Mouse (Mus musculus) megakaryocyte-erythroid progenitor cell, adult 5-6 weeks (primary cell): ENCODE measurements around the gene AW209491. TPM values are rescaled to one million over a fixed set of nuclear protein-coding genes. Genes with fewer than 3 reads are reported as not detected.

Experiments
- ATAC-seq: replicated peaks from 2 replicates; pipeline ENCODE4 v1.8.0; 2016; ENCODE audit warnings: mild to moderate bottlenecking, inconsistent platforms; ENCODE audit not compliant: severe bottlenecking, poor library complexity, low FRiP score, low TSS enrichment
- total RNA-seq, 2 experiments: library from RNA; stranded (forward) in 1 of 2; stranded (reverse) in 1 of 2; fragments of 200-1000, 215-1000 nt in 1 of 2; fragments of >200 nt in 1 of 2; fragmentation: Nextera tagmentation in 1 of 2; gene quantifications; 2 replicates each; pipeline ENCODE4 v1.2.3; 2014 to 2017

Gene AW209491
- total RNA-seq (2014; fragmentation: Nextera tagmentation), result 4.9 and 11.4 TPM in 2 replicates
- total RNA-seq (2017), result 13.3 and 33.3 TPM in 2 replicates

- peak; percentile 100 for ATAC-seq
Observed at GRCm38 (mm10) chr13:14629726-14630641, at the start of gene AW209491. TSS of gene AW209491 (plus strand) at chr13:14630154.

DNA sequence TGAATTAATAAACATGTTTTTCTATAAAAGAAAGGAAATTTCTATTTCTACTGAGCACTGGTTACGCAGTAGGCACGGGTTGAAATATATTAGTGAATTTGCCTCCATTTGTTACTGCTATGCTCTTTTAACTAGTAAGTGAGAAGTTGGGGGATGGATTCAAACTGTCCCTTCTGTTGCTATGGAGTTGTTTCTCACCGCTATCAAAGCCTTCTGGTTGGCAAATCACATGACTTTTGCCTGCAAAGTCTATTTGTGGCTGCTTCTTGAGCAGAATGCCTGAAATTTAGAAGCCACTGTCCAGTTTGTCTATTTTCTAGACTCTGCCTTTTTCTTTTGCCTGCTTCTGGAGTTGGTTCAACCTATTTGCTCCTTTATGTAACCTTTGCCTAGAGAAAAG lies 49.6 kb upstream of the AW209491 start:
- no peak for ATAC-seq

DNA sequence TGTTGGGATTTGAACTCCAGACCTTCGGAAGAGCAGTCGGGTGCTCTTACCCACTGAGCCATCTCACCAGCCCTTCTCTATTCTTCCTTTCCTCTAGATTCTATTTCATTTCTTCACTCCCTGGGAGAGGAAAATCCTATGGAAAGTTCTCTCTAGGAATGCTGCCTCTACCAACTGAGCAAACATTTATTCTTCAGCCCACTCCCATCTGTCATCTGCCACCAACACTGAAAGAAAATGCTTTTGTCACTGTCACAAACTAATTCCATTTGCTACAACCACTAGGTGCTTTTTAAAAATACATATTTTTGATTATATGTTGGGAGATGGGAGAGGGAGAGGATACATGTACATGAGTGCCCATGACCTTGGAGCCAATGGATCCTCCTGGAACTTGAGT lies 27.2 kb upstream of the AW209491 start:
- ATAC-seq, result no peak

GRCm38 (mm10) chr13:14607616-14608015 lies 22.3 kb upstream of the AW209491 start:
- ATAC-seq, result peak; percentile 39; the same call in 1 of the 2 replicates

GRCm38 (mm10) chr13:14612463-14612862 lies 17.5 kb upstream of the AW209491 start:
- no peak for ATAC-seq

GRCm38 (mm10) chr13:14612926-14613529 lies 16.9 kb upstream of the AW209491 start, which contains the start of the genes Mrpl32 and Psma2:
TSS of gene Mrpl32 (minus strand) at chr13:14613165.
TSS of gene Psma2 (plus strand) at chr13:14613240.
- ATAC-seq, result peak; percentile 98

DNA sequence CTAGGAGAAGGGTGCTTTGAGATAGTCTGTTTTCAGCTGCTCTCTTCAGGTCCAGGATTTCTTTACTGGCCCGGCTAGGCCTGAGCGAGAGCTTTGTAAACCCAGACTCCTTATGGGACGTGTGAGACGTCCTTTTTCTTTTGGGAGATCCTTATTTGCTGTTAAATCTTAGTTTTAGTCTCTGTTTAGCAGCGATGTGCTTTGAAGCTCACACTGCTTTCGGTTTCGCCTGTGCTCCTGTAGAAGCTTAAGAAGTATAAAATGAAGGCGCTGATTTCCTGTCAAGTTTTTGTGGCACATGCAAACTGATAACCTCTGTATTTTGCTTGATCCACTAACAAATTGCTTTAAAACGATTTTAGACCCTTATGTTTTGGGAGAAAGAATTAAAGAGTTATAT lies 16.4 kb upstream of the AW209491 start:
- no peak for ATAC-seq

GRCm38 (mm10) chr13:14618724-14619123 lies 11.2 kb upstream of the AW209491 start:
- peak; percentile 96 for ATAC-seq

DNA sequence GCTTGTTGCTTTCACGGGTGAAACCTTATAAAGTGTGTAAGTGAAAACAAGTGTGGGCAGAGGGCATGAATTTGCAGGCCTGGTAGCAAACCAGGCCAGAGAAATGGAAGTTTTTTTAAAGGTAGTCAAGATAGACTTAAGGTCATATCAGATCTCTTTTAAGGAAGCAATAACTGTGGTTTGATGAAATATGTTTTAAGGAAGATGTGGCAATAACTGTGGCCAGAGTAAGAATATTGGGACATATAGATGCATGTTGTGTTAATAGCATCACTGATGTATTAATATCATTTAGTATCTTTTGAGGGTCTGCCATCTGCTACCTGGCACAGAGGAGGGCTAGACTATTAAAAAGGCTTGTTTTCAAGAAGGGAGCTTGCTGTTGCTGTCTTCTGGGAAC lies 10.0 kb downstream of the AW209491 start:
- no peak for ATAC-seq

GRCm38 (mm10) chr13:14649301-14649700 lies 19.3 kb downstream of the AW209491 start:
- ATAC-seq, result peak; percentile 81

DNA sequence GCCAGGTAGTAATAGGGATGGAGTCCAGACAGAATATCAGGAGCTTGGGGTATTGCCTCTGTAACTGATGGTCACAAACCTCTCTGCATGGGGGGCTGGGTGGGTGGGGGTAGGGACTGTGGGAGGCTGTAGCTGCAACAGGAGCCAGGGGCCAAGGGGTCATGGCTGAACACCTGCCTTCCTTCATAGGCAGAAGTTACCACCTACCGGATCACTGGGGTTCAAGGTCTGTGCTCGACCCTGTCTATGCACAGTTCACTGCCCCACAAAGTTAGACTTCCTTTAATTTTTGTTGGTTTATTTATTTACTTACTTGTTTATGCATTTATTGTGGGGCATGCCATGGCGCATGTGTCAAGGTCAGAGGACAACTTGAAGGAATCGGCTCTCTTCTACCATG lies 37.2 kb downstream of the AW209491 start:
- no peak for ATAC-seq

GRCm38 (mm10) chr13:14670342-14670741 lies 40.4 kb downstream of the AW209491 start:
- ATAC-seq, result no peak

Other genes with a start within 250 kb of the AW209491 start
- gene Hecw1, start 106.9 kb upstream of the AW209491 start, total RNA-seq (2014; fragmentation: Nextera tagmentation), result not detected in 2 replicates
- gene Hecw1, start 106.9 kb upstream of the AW209491 start, total RNA-seq (2017), result not detected in 2 replicates
- 56.9 and 76.2 TPM in 2 replicates for gene Mrpl32, start 17.0 kb upstream of the AW209491 start, total RNA-seq (2014; fragmentation: Nextera tagmentation)
- gene Mrpl32, start 17.0 kb upstream of the AW209491 start, total RNA-seq (2017), result 97.8 and 147 TPM in 2 replicates
- 109 and 129 TPM in 2 replicates for gene Psma2, start 16.9 kb upstream of the AW209491 start, total RNA-seq (2014; fragmentation: Nextera tagmentation)
- gene Psma2, start 16.9 kb upstream of the AW209491 start, total RNA-seq (2017), result 87.7 and 90.4 TPM in 2 replicates